Mouse (Mus musculus): ENCODE results near the gene Babam2. TPM values are rescaled to one million over a fixed set of nuclear protein-coding genes. Genes with fewer than 3 reads are reported as not detected.

Babam2 gene
- polyA plus RNA-seq, 1 experiment = 33.3 TPM

DNA sequence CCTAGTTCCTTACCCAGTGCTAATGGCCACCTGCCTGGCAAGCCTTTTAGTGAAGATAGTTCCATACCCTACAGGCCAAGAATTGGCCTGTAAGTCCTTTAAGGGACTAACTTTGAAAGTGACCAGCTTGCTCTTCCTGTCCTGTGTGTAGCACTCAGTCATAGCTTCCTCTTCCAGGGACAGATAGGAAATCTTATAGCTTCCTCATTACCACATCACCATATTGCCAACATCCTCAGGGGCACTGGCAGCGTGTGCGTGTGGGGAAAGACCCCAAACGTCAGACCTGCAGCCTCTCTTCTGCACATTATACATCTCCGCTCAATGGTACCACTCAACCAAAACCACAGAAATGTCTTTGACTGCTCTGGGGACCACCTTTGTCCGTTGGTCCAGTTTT lies 424.9 kb downstream of the Babam2 start:
- TF ChIP-seq POLR2A (IDR thresholded peaks at IDR 0.05; ENCODE audit: borderline replicate concordance, extremely low read depth, insufficient read depth, insufficient read length, poor library complexity, severe bottlenecking) (no peak), CTCF (IDR thresholded peaks at IDR 0.05; ENCODE audit: borderline replicate concordance, extremely low read depth, insufficient read depth, insufficient read length) (no peak)
- no peak for DNase-seq (ENCODE audit: low read depth)

DNA sequence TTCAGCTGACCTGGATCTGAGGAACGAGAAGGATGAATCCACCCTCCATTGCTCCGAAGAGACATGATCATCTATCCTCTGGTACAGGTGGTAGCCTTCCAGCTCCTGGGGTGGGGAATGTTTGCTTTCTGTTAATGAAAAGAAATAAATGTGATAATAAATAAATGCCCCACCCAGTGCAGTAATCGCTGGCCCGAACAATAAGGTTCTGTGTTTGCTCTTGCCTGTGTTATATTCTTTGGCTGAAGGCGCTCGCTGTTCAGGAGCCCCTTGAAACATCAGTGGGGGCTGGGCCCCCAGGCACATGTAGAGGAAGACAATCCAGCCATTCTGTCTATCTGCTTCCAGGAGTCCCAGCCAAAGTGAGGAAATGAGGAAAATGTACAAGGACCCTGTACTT lies 427.5 kb downstream of the Babam2 start:
- DNase-seq (ENCODE audit: low read depth) = no peak
- no peak for TF ChIP-seq CTCF (IDR thresholded peaks at IDR 0.05; ENCODE audit: borderline replicate concordance, extremely low read depth, insufficient read depth, insufficient read length)
- TF ChIP-seq POLR2A (IDR thresholded peaks at IDR 0.05; ENCODE audit: borderline replicate concordance, extremely low read depth, insufficient read depth, insufficient read length, poor library complexity, severe bottlenecking) = no peak

DNA sequence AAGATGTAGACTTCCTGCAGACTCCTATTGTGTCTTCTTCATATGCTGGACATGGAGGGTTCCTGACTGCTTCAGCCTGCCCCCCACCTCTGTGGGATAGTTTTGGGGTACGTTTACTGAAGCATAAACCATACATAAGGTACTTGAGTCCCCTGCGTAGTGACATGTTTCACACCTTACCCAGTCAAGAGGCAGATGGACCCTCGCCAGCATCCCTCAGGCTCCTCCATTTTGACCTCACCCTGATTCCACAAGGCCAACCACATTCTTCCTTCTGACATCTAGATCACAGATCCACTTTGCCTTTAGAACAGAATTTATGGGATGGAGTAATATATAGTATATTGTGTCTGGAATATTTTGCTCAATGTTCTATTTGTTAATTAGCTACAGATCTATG lies 429.7 kb downstream of the Babam2 start:
- no peak for DNase-seq (ENCODE audit: low read depth)
- no peak for TF ChIP-seq POLR2A (IDR thresholded peaks at IDR 0.05; ENCODE audit: borderline replicate concordance, extremely low read depth, insufficient read depth, insufficient read length, poor library complexity, severe bottlenecking)
- no peak for TF ChIP-seq CTCF (IDR thresholded peaks at IDR 0.05; ENCODE audit: borderline replicate concordance, extremely low read depth, insufficient read depth, insufficient read length)

DNA sequence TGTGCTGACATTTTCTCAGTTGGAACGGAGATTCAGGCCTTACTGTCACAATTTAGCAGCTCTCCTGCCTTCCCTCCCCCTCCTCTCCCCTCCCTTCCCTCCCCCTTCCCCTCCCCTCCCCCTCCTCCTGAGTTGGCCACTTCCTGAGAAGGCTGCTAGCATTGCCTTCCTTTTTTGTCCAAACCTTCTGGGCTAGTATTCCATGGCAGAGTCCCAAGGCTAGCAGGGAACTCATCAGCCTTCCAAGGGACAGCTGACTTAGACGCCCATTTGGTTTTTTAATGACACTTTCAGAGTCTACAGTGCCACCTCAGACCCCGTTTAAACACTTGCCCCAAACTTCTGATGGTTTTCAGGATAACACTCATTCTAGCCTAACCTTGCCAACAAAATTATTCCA lies 430.4 kb downstream of the Babam2 start:
- no peak for DNase-seq (ENCODE audit: low read depth)
- TF ChIP-seq POLR2A (IDR thresholded peaks at IDR 0.05; ENCODE audit: borderline replicate concordance, extremely low read depth, insufficient read depth, insufficient read length, poor library complexity, severe bottlenecking) (no peak), CTCF (IDR thresholded peaks at IDR 0.05; ENCODE audit: borderline replicate concordance, extremely low read depth, insufficient read depth, insufficient read length) (no peak)

DNA sequence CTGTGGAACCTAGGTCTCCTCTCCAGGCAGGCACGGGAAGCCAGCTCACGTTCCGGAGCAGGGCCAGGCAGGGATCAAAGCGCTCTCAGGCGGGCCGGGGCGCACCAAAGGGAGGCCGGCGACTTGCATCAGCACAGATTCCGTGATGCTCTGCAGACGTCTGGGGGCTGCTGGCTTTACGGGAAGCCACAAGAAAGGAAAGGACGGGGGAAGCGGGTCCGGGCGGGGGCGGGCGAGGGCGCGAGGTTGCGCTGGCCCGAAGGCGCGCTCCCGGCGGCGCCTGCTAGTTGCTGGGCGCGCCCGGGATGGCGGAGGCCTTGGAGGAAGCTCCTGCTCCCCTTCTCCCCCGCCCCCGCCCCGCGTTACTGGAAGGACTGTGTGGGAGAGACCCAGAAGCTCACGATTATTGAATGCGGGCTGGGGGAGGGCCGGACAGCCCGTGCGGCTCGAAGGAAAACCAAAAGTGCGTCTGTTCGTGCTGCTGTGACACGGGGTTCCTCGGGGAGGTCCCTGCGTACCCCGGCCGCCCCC lies 435.6 kb downstream of the Babam2 start:
- peak; percentile 66 for DNase-seq (ENCODE audit: low read depth)
- TF ChIP-seq CTCF (IDR thresholded peaks at IDR 0.05; ENCODE audit: borderline replicate concordance, extremely low read depth, insufficient read depth, insufficient read length) (no peak), POLR2A (IDR thresholded peaks at IDR 0.05; ENCODE audit: borderline replicate concordance, extremely low read depth, insufficient read depth, insufficient read length, poor library complexity, severe bottlenecking) (no peak)

DNA sequence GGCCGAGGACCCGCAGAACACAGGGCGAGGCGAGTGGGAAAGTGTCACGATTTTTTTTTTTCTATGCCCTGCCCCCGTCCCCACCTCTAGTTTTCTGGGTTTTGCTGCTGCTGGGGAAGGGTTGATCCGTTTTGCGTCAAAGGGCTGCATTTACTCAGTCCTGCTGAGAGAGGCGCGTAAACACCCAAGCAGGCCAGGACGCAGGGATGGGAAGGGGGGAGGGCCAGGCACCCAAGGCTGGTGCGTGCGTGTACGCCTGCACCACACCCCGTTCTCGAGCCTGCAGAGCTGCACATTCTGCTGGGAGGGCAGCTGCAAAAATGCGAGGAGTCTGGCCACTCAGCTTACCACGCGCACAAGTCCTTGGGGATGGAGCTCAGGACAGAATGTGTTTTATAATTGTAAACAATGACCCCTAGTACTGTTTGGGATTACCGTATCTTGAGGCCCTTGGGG lies 436.1 kb downstream of the Babam2 start:
- DNase-seq (ENCODE audit: low read depth) = peak; percentile 60
- TF ChIP-seq CTCF (IDR thresholded peaks at IDR 0.05; ENCODE audit: borderline replicate concordance, extremely low read depth, insufficient read depth, insufficient read length) = no peak
- no peak for TF ChIP-seq POLR2A (IDR thresholded peaks at IDR 0.05; ENCODE audit: borderline replicate concordance, extremely low read depth, insufficient read depth, insufficient read length, poor library complexity, severe bottlenecking)

DNA sequence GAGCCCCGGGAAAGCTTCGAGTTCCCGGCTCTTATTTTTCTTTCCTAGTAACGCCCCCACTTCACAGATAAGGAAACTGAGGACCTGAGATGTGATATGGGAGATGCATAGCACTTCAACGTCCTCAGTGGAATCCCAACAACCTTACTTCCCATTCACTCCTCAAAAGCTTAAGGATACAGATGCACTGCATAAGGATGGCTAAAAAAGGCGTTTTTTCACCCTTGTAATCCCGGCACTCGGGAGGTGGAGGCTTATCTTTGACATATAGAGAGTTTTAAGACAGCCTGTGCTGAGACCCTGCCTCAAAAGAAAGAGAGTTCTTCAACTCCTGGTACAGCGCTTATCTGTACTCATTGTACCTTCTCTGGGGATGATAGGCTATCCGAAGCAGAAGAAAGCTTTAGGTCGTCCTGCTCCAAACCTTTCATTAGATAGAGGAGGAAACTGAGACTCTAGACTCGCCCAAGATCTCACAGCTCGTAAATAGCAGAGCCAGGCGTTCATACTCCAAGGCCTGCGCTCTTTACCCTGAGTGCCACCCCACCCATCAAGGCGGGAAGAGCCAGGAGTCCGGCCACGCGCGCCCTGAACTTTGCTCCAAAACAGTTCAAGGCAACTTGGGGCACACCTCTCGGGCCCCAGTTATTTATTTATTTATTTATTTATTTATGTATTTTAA lies 436.7 kb downstream of the Babam2 start:
- peak; percentile 15 for DNase-seq (ENCODE audit: low read depth)
- no peak for TF ChIP-seq CTCF (IDR thresholded peaks at IDR 0.05; ENCODE audit: borderline replicate concordance, extremely low read depth, insufficient read depth, insufficient read length)
- TF ChIP-seq POLR2A (IDR thresholded peaks at IDR 0.05; ENCODE audit: borderline replicate concordance, extremely low read depth, insufficient read depth, insufficient read length, poor library complexity, severe bottlenecking) = no peak

Other genes starting within 250 kb of the Babam2 start
- 76.5 and 90.4 TPM in 2 replicates for gene Zfp512, start 245.3 kb upstream of the Babam2 start, polyA plus RNA-seq (2012; rRNA removed)
- 0.03 and 0.10 TPM in 2 replicates for gene 4930548H24Rik, start 211.9 kb upstream of the Babam2 start, polyA plus RNA-seq (2012; rRNA removed)
- gene Gpn1, start 202.9 kb upstream of the Babam2 start, polyA plus RNA-seq (2012; rRNA removed) = 35.0 and 40.6 TPM in 2 replicates
- gene Slc4a1ap, start 170.7 kb upstream of the Babam2 start, polyA plus RNA-seq (2012; rRNA removed) = 19.4 and 22.6 TPM in 2 replicates
- gene Supt7l, start 169.9 kb upstream of the Babam2 start, polyA plus RNA-seq (2012; rRNA removed) = 17.2 and 22.2 TPM in 2 replicates
- gene Mrpl33, start 100.7 kb upstream of the Babam2 start, polyA plus RNA-seq (2012; rRNA removed) = 71.0 and 82.5 TPM in 2 replicates
- gene Rbks, start 57 bp upstream of the Babam2 start, polyA plus RNA-seq (2012; rRNA removed) = 0.95 and 1.5 TPM in 2 replicates

Measured in brain, embryonic 14.5 days (tissue).